Mouse (Mus musculus) ES-E14 (cell line): Measurements from ENCODE around the gene Cenpn.
A peak's percentile ranks its signal among the peaks of the same experiment; 100 is the strongest.

Source experiments
- CHD2 ChIP-seq: IDR thresholded peaks from 2 replicates; pipeline ENCODE4 v1.6.1; 2014; ENCODE audit warnings: mild to moderate bottlenecking, low read depth, low read length, inconsistent platforms
- ZC3H11A ChIP-seq: IDR thresholded peaks from 2 replicates; pipeline ENCODE4 v1.6.1; 2012; ENCODE audit warnings: low read depth, mild to moderate bottlenecking, inconsistent platforms, low read length, borderline replicate concordance
- ZNF384 ChIP-seq: IDR thresholded peaks from 2 replicates; pipeline ENCODE4 v1.6.1; 2012; ENCODE audit warnings: low read depth, low read length, inconsistent platforms

- TF ChIP-seq ZNF384, result 0 out of 2 replicates have a peak, but pooled peaks have one; percentile 4
- TF ChIP-seq CHD2, result no peak
- TF ChIP-seq ZC3H11A, result no peak
Observed at GRCm38 (mm10) chr8:116881396-116881795, 40.1 kb upstream of the Cenpn start.
